In the genomic region with DNA sequence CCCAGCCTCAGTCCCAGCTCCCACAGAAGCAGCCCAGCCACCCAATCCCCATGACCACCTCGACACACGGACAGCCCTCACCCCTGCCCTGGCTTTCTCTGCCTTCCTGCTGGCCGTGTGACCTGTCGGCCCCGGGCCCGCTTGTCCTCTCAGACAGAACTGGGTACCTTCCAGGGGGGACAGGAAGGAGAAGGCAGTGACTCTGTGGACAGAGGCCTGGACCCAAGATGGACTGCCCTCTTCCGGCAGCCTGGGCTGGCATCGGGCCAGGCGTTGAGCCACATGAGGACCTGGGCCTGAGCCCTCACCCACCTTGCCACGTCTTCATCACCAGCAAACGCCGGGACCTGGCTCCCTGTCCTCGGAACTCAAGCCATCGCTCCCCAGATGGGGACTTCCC, we compare ENCODE assay signal across 13 mouse cellular contexts. TPM values are rescaled to one million over a fixed set of nuclear protein-coding genes. Genes with fewer than 3 reads are reported as not detected.
DNase-seq lines count a peak whose midpoint lies in the region; ATAC-seq and TF ChIP-seq lines count a peak whose summit lies in the region.
"Had no signal": no experiment of that assay in that cellular context is flagged by ENCODE, and none has a peak within 500 bp of the region (broad histone marks: within the 10 kb centered on the region; RNA-seq: fewer than 3 reads in every experiment).

No protein-coding gene starts in this region.

- ATAC-seq in kidney, embryonic 16.5 days (ENCODE audit: low FRiP score, low TSS enrichment): no peak
- ATAC-seq in midbrain, embryonic 14.5 days (ENCODE audit: low FRiP score, low TSS enrichment): no peak

- H3K27me3 ChIP-seq in kidney, adult 2 months (replicated peaks; ENCODE audit: control insufficient read depth, insufficient read depth, low read length): no peaks in the 10 kb centered on the region
- no peaks in the 10 kb centered on the region for H3K27me3 ChIP-seq in kidney, embryonic 16.5 days (ENCODE audit: insufficient read depth, low read length)
- no peaks in the 10 kb centered on the region for H3K27me3 ChIP-seq in midbrain, embryonic 14.5 days (ENCODE audit: control insufficient read depth, insufficient read depth, low read length)
- H3K27me3 ChIP-seq: embryonic facial prominence, embryonic 13.5 days had no signal

- WGBS in kidney, adult 2 months: 59% methylated on average over 14 of the region's 14 CpGs
- WGBS in kidney, embryonic 16.5 days: 87% methylated on average over 14 of the region's 14 CpGs
- WGBS in midbrain, embryonic 14.5 days: 87% methylated on average over 14 of the region's 14 CpGs

- no peaks in the 10 kb centered on the region for H3K36me3 ChIP-seq in kidney, adult 2 months (ENCODE audit: control insufficient read depth, insufficient read depth, low read length)
- H3K36me3 ChIP-seq in kidney, embryonic 16.5 days (ENCODE audit: insufficient read depth, low read length): peaks cover 51% of the 10 kb centered on the region
- peaks cover 17% of the 10 kb centered on the region; the same call in 1 of the 2 replicates for H3K36me3 ChIP-seq in midbrain, embryonic 14.5 days (ENCODE audit: control insufficient read depth, insufficient read depth, low read length)

- TF ChIP-seq POLR2A in kidney, adult 2 months (IDR thresholded peaks at IDR 0.05; ENCODE audit: low read depth, low read length): no peak

- H3K27ac ChIP-seq in kidney, adult 2 months (ENCODE audit: insufficient read depth, low read depth, low read length): no peak overlapping the region
- no peak overlapping the region for H3K27ac ChIP-seq in kidney, embryonic 16.5 days (ENCODE audit: low read length)
- H3K27ac ChIP-seq in midbrain, embryonic 14.5 days (replicated peaks; ENCODE audit: low read depth, low read length): no peak overlapping the region
- H3K27ac ChIP-seq: embryonic facial prominence, embryonic 13.5 days; liver, embryonic 15.5 days; midbrain, embryonic 12.5 days had no signal

- DNase-seq in cerebellum, adult 18-20 months: peak; percentile 19 to 38
- no peak for DNase-seq in cerebellum, postnatal 4 days (ENCODE audit: low spot score in 2 of 2)
- peak; percentile 66 for DNase-seq in kidney, adult 2 months
- DNase-seq in adrenal gland, adult 2 months: peak; percentile 56
- DNase-seq in kidney, postnatal 10 days: peak; percentile 74
- no peak for DNase-seq in spleen, postnatal 10 days (ENCODE audit: low spot score in 2 of 2)
- no peak for DNase-seq in midbrain, embryonic 14.5 days
- DNase-seq: layer of hippocampus, adult 9-11 months had no signal

- H3K4me3 ChIP-seq in kidney, adult 2 months (ENCODE audit: insufficient read depth, low read depth, low read length): no peak overlapping the region
- no peak overlapping the region for H3K4me3 ChIP-seq in kidney, embryonic 16.5 days (ENCODE audit: low read length)
- H3K4me3 ChIP-seq in midbrain, embryonic 14.5 days (replicated peaks; ENCODE audit: low read depth, low read length): no peak overlapping the region
- H3K4me3 ChIP-seq: embryonic facial prominence, embryonic 13.5 days; liver, embryonic 15.5 days; midbrain, embryonic 12.5 days had no signal

- no peak overlapping the region for H3K9ac ChIP-seq in kidney, embryonic 16.5 days (replicated peaks; ENCODE audit: low read length)
- no peak overlapping the region for H3K9ac ChIP-seq in midbrain, embryonic 14.5 days (replicated peaks; ENCODE audit: low read length)
- H3K9ac ChIP-seq: embryonic facial prominence, embryonic 13.5 days; liver, embryonic 15.5 days; midbrain, embryonic 12.5 days had no signal

- TF ChIP-seq CTCF in kidney, adult 2 months (conservative IDR thresholded peaks at IDR 0.05; ENCODE audit: insufficient read depth, insufficient read length, low read depth, low read length): 0 out of 2 replicates have a peak, but pooled peaks have one; percentile 18

- H3K4me2 ChIP-seq in kidney, embryonic 16.5 days (replicated peaks; ENCODE audit: low read depth, low read length): no peak overlapping the region
- H3K4me2 ChIP-seq in midbrain, embryonic 14.5 days (ENCODE audit: low read length): no peak overlapping the region
- H3K4me2 ChIP-seq: embryonic facial prominence, embryonic 13.5 days; liver, embryonic 15.5 days; midbrain, embryonic 12.5 days had no signal

- no peaks in the 10 kb centered on the region for H3K9me3 ChIP-seq in kidney, embryonic 16.5 days (ENCODE audit: low read length)
- H3K9me3 ChIP-seq in midbrain, embryonic 14.5 days (ENCODE audit: control insufficient read depth, low read length): no peaks in the 10 kb centered on the region
- H3K9me3 ChIP-seq: embryonic facial prominence, embryonic 13.5 days; liver, embryonic 15.5 days; midbrain, embryonic 12.5 days had no signal

- 0 out of 2 replicates have a peak, but pooled peaks cover 14% of the 10 kb centered on the region for H3K4me1 ChIP-seq in kidney, adult 2 months (ENCODE audit: control insufficient read depth, insufficient read depth, low read length)
- peaks cover 28% of the 10 kb centered on the region for H3K4me1 ChIP-seq in kidney, embryonic 16.5 days (ENCODE audit: insufficient read depth, low read length)
- H3K4me1 ChIP-seq in midbrain, embryonic 14.5 days (ENCODE audit: control insufficient read depth, insufficient read depth, low read length): peaks cover 32% of the 10 kb centered on the region

RNA-seq across cellular contexts. Expression of gene Gjd3, which starts 9.2 kb away (rescaled TPM):
- polyA plus RNA-seq in kidney, adult 2 months (2012; rRNA removed): 0.34 and 0.57 TPM in 2 replicates
- polyA plus RNA-seq in kidney, embryonic 16.5 days (2015; fragmentation: Nextera tagmentation; extraction: Ambion mirVana): 0.59 TPM in 1 of 2 replicates, not detected in the other
- total RNA-seq in adrenal gland, adult 2 months (2021): not detected
- polyA plus RNA-seq in adrenal gland, adult 2 months (2012; rRNA removed): 1.1 and 1.2 TPM in 2 replicates
- polyA plus RNA-seq in midbrain, embryonic 14.5 days (2014; fragmentation: Nextera tagmentation; extraction: Ambion mirVana): 0.70 and 2.0 TPM in 2 replicates
- polyA plus RNA-seq: C2C12; liver, embryonic 15.5 days had no signal

RNA-seq across cellular contexts. Expression of gene Rara, which starts 46.0 kb away (rescaled TPM):
- polyA plus RNA-seq in kidney, adult 2 months (2012; rRNA removed): 18.0 and 19.6 TPM in 2 replicates
- polyA plus RNA-seq in kidney, embryonic 16.5 days (2015; fragmentation: Nextera tagmentation; extraction: Ambion mirVana): 31.4 and 32.5 TPM in 2 replicates
- total RNA-seq in adrenal gland, adult 2 months (2021): 10 to 100 TPM; 17.0 to 30.8 TPM
- 43.7 and 44.9 TPM in 2 replicates for polyA plus RNA-seq in adrenal gland, adult 2 months (2012; rRNA removed)
- polyA plus RNA-seq in midbrain, embryonic 14.5 days (2014; fragmentation: Nextera tagmentation; extraction: Ambion mirVana): 8.8 and 11.0 TPM in 2 replicates

RNA-seq across cellular contexts. Expression of gene Top2a, which starts 50.4 kb away (rescaled TPM):
- 0.72 and 1.1 TPM in 2 replicates for polyA plus RNA-seq in kidney, adult 2 months (2012; rRNA removed)
- 213 and 252 TPM in 2 replicates for polyA plus RNA-seq in kidney, embryonic 16.5 days (2015; fragmentation: Nextera tagmentation; extraction: Ambion mirVana)
- total RNA-seq in adrenal gland, adult 2 months (2021): 1 to 10 TPM; 4.1 to 8.1 TPM
- polyA plus RNA-seq in adrenal gland, adult 2 months (2012; rRNA removed): 0.28 and 0.29 TPM in 2 replicates
- 24.9 and 67.9 TPM in 2 replicates for polyA plus RNA-seq in midbrain, embryonic 14.5 days (2014; fragmentation: Nextera tagmentation; extraction: Ambion mirVana)

Comparison
In these comparisons a context has a peak if more than half of its experiments do, and no peak if none do; other contexts are left out.
1. DNase-seq: peak in cerebellum, adult 18-20 months (2 of 2), kidney, adult 2 months (single experiment), adrenal gland, adult 2 months (single experiment) and kidney, postnatal 10 days (single experiment); none in cerebellum, postnatal 4 days (0 of 2), spleen, postnatal 10 days (0 of 2) and midbrain, embryonic 14.5 days (single experiment).
2. RNA of gene Top2a, which starts 50.4 kb away (polyA plus RNA-seq): 213 to 252 TPM in kidney, embryonic 16.5 days and 24.9 to 67.9 TPM in midbrain, embryonic 14.5 days; 0.72 to 1.1 TPM in kidney, adult 2 months and 0.28 to 0.29 TPM in adrenal gland, adult 2 months; every median in the first group is over 10 times any median in the second.